Mouse (Mus musculus): ENCODE measurements around the gene Ndufv2. TPM values are rescaled to one million over a fixed set of nuclear protein-coding genes. Genes with fewer than 3 reads are reported as not detected.

Ndufv2 gene
- polyA plus RNA-seq, 1 experiment = 141 TPM

DNA sequence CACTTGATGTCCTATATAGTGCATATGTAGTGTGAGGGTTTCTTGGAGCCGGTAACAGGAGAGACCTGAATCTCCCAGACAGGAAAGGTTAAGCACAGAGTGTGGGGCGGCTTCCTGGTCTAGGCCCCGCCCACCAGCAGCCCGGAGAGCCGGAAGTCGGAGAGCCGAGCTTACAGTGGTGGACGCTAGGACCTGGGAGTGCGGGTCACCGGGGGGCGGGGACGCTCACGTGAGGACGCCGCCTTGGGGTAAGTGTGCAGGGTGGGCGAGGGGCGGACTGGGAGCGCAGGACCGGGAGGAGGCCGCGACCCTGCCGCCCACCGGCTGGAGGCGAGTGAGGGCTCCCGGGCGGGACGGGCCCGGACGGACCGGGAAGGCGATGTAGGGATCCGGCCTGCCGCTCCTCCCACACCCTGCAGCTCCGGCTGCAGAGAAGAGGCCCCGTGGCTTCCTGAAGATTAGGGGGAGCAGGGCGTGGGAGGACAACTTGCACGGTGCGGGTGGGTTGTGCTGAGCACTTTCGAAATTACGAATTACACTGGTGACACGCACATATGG lies 10.1 kb upstream of the Ndufv2 start, which contains the start of gene Washc1:
Gene Washc1, plus strand, starts transcription at position 144 of the 558 bp plus-strand sequence.
- TF ChIP-seq POLR2A (IDR thresholded peaks at IDR 0.05; ENCODE audit: borderline replicate concordance, low read depth, low read length) (no peak), CTCF (IDR thresholded peaks at IDR 0.05; ENCODE audit: low read depth, low read length) (no peak)
- peak within 1 kb of the TSS; percentile 63 for H3K4me3 ChIP-seq (ENCODE audit: insufficient read depth, low read length)
- peak within 1 kb of the TSS; percentile 41 for H3K27ac ChIP-seq (ENCODE audit: insufficient read depth, low read depth, low read length)
- peaks cover 13% of the 10 kb centered on the region for H3K4me1 ChIP-seq (ENCODE audit: control insufficient read depth, insufficient read depth, low read length)

GRCm38 (mm10) chr17:66110746-66111145 lies 9.4 kb upstream of the Ndufv2 start:
- Histone ChIP-seq H3K4me3 (ENCODE audit: insufficient read depth, low read length) (peak overlapping the region; percentile 63), H3K4me1 (ENCODE audit: control insufficient read depth, insufficient read depth, low read length) (peaks cover 13% of the 10 kb centered on the region), H3K27ac (ENCODE audit: insufficient read depth, low read depth, low read length) (no peak overlapping the region)
- TF ChIP-seq POLR2A (IDR thresholded peaks at IDR 0.05; ENCODE audit: borderline replicate concordance, low read depth, low read length) = no peak
- TF ChIP-seq CTCF (IDR thresholded peaks at IDR 0.05; ENCODE audit: low read depth, low read length) = no peak

GRCm38 (mm10) chr17:66108198-66108597 lies 6.8 kb upstream of the Ndufv2 start:
- H3K27ac ChIP-seq (ENCODE audit: insufficient read depth, low read depth, low read length) = no peak overlapping the region
- H3K4me1 ChIP-seq (ENCODE audit: control insufficient read depth, insufficient read depth, low read length) = peaks cover 13% of the 10 kb centered on the region
- no peak overlapping the region for H3K4me3 ChIP-seq (ENCODE audit: insufficient read depth, low read length)
- TF ChIP-seq CTCF (IDR thresholded peaks at IDR 0.05; ENCODE audit: low read depth, low read length) (no peak), POLR2A (IDR thresholded peaks at IDR 0.05; ENCODE audit: borderline replicate concordance, low read depth, low read length) (no peak)

DNA sequence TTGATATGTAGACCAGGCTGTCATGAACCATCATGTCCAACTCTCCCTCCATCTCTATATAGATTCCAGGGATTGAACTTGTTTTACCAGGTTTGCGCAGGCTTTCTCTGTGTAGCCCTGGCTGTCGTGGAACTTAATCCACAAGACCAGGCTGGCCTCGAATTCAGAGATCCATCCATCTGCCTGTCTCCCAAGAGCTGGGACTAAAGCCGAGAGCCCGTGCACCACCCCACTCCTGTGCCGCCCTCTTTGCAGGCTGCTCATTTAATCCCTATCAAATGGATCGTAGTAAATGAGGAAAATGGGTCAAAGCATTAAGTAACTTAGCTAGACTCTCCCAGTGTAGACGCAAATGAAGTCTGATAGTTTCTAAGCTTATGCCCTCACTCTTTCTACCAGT lies 6.1 kb upstream of the Ndufv2 start:
- Histone ChIP-seq H3K4me1 (ENCODE audit: control insufficient read depth, insufficient read depth, low read length) (peaks cover 10% of the 10 kb centered on the region), H3K4me3 (ENCODE audit: insufficient read depth, low read length) (no peak overlapping the region)

DNA sequence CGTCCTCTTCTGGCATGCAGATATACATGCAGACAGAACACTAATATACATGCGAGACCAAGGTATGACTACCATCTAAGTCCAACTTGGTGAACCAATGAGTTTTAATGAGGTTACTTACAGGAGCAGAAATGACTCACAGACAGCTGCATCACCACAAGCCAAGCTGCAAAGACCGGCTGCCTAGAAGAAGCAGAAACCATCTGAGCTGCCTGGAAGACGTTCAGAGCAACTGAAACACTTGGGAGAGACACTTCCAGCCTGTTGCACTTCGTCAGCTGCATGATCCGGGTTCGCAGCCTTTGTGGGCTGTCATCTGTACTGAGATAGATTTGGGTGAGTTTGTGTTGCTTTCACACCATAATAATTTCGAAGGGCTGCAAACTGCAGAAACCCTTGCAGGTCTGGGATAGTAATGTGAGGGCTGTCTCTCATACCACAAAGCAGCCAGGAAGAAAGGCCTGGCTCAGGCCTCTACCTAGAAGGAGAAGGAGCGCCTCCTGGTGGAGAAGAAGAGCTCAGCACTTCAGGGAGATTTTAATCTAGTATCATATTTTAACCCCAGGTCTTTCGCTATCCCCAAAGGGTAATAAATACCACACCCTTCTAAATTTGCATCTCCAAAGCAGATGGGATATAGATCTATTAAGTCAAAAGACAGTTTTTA lies 5.4 kb upstream of the Ndufv2 start:
- TF ChIP-seq CTCF (IDR thresholded peaks at IDR 0.05; ENCODE audit: low read depth, low read length) (peak; percentile 79), POLR2A (IDR thresholded peaks at IDR 0.05; ENCODE audit: borderline replicate concordance, low read depth, low read length) (no peak)
- peaks cover 7% of the 10 kb centered on the region for H3K4me1 ChIP-seq (ENCODE audit: control insufficient read depth, insufficient read depth, low read length)
- no peak overlapping the region for H3K27ac ChIP-seq (ENCODE audit: insufficient read depth, low read depth, low read length)
- no peak overlapping the region for H3K4me3 ChIP-seq (ENCODE audit: insufficient read depth, low read length)

More for the DNA sequence above, 6.1 kb upstream of the Ndufv2 start:
- H3K27ac ChIP-seq (ENCODE audit: insufficient read depth, low read depth, low read length) = no peak overlapping the region
- TF ChIP-seq POLR2A (IDR thresholded peaks at IDR 0.05; ENCODE audit: borderline replicate concordance, low read depth, low read length) = no peak
- no peak for TF ChIP-seq CTCF (IDR thresholded peaks at IDR 0.05; ENCODE audit: low read depth, low read length)

- Histone ChIP-seq H3K4me3 (ENCODE audit: insufficient read depth, low read length) (no peak overlapping the region), H3K4me1 (ENCODE audit: control insufficient read depth, insufficient read depth, low read length) (peaks cover 7% of the 10 kb centered on the region), H3K27ac (ENCODE audit: insufficient read depth, low read depth, low read length) (no peak overlapping the region)
- TF ChIP-seq CTCF (IDR thresholded peaks at IDR 0.05; ENCODE audit: low read depth, low read length) = no peak
- no peak for TF ChIP-seq POLR2A (IDR thresholded peaks at IDR 0.05; ENCODE audit: borderline replicate concordance, low read depth, low read length)
These were observed 2.7 kb upstream of the Ndufv2 start for GRCm38 (mm10) chr17:66104076-66104475.

- Histone ChIP-seq H3K4me3 (ENCODE audit: insufficient read depth, low read length) (peak overlapping the region; percentile 96), H3K4me1 (ENCODE audit: control insufficient read depth, insufficient read depth, low read length) (peaks cover 20% of the 10 kb centered on the region), H3K27ac (ENCODE audit: insufficient read depth, low read depth, low read length) (peak overlapping the region; percentile 74)
- no peak for TF ChIP-seq POLR2A (IDR thresholded peaks at IDR 0.05; ENCODE audit: borderline replicate concordance, low read depth, low read length)
- TF ChIP-seq CTCF (IDR thresholded peaks at IDR 0.05; ENCODE audit: low read depth, low read length) = no peak
These were observed 586 bp downstream of the Ndufv2 start for GRCm38 (mm10) chr17:66100566-66101379.

DNA sequence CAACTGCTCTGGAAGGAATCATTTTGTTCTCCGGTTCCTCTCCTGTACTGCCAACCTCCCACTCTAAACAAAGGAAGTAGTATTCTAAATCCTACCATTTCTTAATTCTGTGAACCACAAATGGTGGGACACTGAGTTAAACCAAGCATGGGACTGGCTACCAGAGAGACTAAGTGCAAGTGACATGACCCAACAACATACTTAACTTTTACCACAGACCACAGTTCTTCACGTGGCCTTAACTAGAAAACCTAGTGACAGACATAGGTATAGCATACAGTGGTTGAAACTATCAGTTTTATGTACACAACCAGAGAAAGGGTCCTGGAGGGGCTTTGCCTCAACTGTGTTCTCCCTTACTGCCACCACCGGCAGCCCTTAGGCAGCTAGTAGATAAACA lies 8.7 kb downstream of the Ndufv2 start:
- Histone ChIP-seq H3K27ac (ENCODE audit: insufficient read depth, low read depth, low read length) (no peak overlapping the region), H3K4me3 (ENCODE audit: insufficient read depth, low read length) (no peak overlapping the region), H3K4me1 (ENCODE audit: control insufficient read depth, insufficient read depth, low read length) (peaks cover 28% of the 10 kb centered on the region)
- TF ChIP-seq CTCF (IDR thresholded peaks at IDR 0.05; ENCODE audit: low read depth, low read length) (no peak), POLR2A (IDR thresholded peaks at IDR 0.05; ENCODE audit: borderline replicate concordance, low read depth, low read length) (no peak)

DNA sequence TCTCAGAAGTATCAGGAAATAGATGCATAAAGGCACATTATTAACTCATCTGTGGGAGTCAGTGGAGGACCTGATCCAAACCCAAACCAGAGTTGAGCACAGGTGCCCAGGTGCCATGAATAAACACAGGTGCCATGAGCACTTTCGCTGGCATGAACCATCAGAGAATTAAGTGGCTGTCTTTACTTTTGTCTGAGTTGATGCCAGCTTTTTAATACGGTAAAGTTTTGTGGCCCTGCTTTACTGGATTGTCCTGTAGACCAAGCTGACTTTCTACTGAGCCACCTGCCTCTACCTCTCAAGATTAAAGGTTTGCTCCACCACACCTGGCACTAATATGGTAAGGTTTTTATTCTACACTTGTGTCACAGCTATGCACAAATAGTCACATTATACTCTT lies 9.3 kb downstream of the Ndufv2 start:
- H3K27ac ChIP-seq (ENCODE audit: insufficient read depth, low read depth, low read length) = no peak overlapping the region
- H3K4me1 ChIP-seq (ENCODE audit: control insufficient read depth, insufficient read depth, low read length) = peaks cover 24% of the 10 kb centered on the region
- H3K4me3 ChIP-seq (ENCODE audit: insufficient read depth, low read length) = no peak overlapping the region
- no peak for TF ChIP-seq POLR2A (IDR thresholded peaks at IDR 0.05; ENCODE audit: borderline replicate concordance, low read depth, low read length)
- no peak for TF ChIP-seq CTCF (IDR thresholded peaks at IDR 0.05; ENCODE audit: low read depth, low read length)

DNA sequence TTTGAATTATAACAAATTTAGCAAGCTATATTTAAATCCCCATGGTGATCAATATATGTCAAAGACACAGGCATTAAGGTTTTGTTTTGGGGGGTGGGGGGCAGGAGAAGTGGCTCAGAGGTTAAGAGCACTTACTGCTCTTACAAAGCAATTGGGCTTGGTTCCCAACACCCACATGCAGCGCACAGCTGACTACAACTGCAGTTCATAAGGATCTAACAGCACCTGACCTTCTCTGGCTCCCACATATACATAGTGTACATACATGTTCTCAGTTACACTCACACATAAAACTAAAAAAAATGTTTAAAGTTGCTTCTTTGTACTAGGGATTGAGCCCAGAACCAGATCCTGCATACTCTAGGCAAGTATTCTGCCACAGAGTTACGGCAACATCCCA lies 10.0 kb downstream of the Ndufv2 start:
- no peak for TF ChIP-seq CTCF (IDR thresholded peaks at IDR 0.05; ENCODE audit: low read depth, low read length)
- no peak for TF ChIP-seq POLR2A (IDR thresholded peaks at IDR 0.05; ENCODE audit: borderline replicate concordance, low read depth, low read length)
- no peak overlapping the region for H3K4me3 ChIP-seq (ENCODE audit: insufficient read depth, low read length)
- no peak overlapping the region for H3K27ac ChIP-seq (ENCODE audit: insufficient read depth, low read depth, low read length)
- peaks cover 21% of the 10 kb centered on the region for H3K4me1 ChIP-seq (ENCODE audit: control insufficient read depth, insufficient read depth, low read length)
